Mouse (Mus musculus) midbrain, embryonic 16.5 days (tissue): ENCODE results near the gene Olfr1312. TPM values are rescaled to one million over a fixed set of nuclear protein-coding genes. Genes with fewer than 3 reads are reported as not detected.
"Not testable (repeated sequence)": the region's sequence is repeated elsewhere in the genome, so short reads cannot be mapped to it uniquely, and the experiment has no call there.

Source experiments
- ATAC-seq: fragments of 200-750 bp; cut with Nextera tagmentation; 2 replicates; pipeline ENCODE4 v1.8.0; 2017; ENCODE audit warnings: moderate TSS enrichment
- H3K27ac ChIP-seq: fragments of 300-500 bp; sonication (generic); 2 replicates; pipeline ENCODE4 v1.5.1; 2014; ENCODE audit warnings: mild to moderate bottlenecking, low read length, mixed read lengths
- H3K27me3 ChIP-seq: fragments of 300-500 bp; sonication (generic); 2 replicates; pipeline ENCODE4 v1.6.1; 2014; ENCODE audit warnings: low read depth, low read length, mixed read lengths; ENCODE audit not compliant: control insufficient read depth, insufficient read depth
- H3K36me3 ChIP-seq: fragments of 300-500 bp; sonication (generic); 2 replicates; pipeline ENCODE4 v1.6.1; 2014; ENCODE audit warnings: mild to moderate bottlenecking, low read length, moderate library complexity, mixed read lengths; ENCODE audit not compliant: control insufficient read depth, insufficient read depth
- H3K4me1 ChIP-seq: fragments of 300-500 bp; sonication (generic); 2 replicates; pipeline ENCODE4 v1.6.1; 2014; ENCODE audit warnings: mild to moderate bottlenecking, low read length, mixed read lengths; ENCODE audit not compliant: control insufficient read depth, insufficient read depth
- H3K4me2 ChIP-seq: fragments of 300-500 bp; sonication (generic); 2 replicates; pipeline ENCODE4 v1.6.1; 2014; ENCODE audit warnings: mild to moderate bottlenecking, low read length, mixed read lengths
- H3K4me3 ChIP-seq: fragments of 300-500 bp; sonication (generic); 2 replicates; pipeline ENCODE4 v1.5.1; 2014; ENCODE audit warnings: low read depth, mild to moderate bottlenecking, low read length, moderate library complexity, mixed read lengths
- H3K9ac ChIP-seq: fragments of 300-500 bp; sonication (generic); 2 replicates; pipeline ENCODE4 v1.6.1; 2014; ENCODE audit warnings: low read depth, low read length, mixed read lengths
- H3K9me3 ChIP-seq: fragments of 300-500 bp; sonication (generic); replicated peaks from 2 replicates; pipeline ENCODE4 v1.6.1; 2014; ENCODE audit warnings: mild to moderate bottlenecking, low read length, mixed read lengths; ENCODE audit not compliant: control insufficient read depth, poor library complexity, severe bottlenecking
- WGBS: fragments of 180-500 bp; shearing (Covaris S2); extraction: QIAGEN DNeasy Blood & Tissue Kit; methylation state at CpG from one replicate; pipeline ENCODE4 v1.1.7; 2014; 5-methylcytosine and 5-hydroxymethylcytosine counted together
- polyA plus RNA-seq: library from polyadenylated mRNA; unstranded; fragments of >200 nt; fragmentation: Nextera tagmentation; extraction: Ambion mirVana; gene quantifications from 2 replicates; pipeline ENCODE4 v1.2.1, GENCODE M21; 2015

The Olfr1312 gene
- not detected in 2 replicates for polyA plus RNA-seq

DNA sequence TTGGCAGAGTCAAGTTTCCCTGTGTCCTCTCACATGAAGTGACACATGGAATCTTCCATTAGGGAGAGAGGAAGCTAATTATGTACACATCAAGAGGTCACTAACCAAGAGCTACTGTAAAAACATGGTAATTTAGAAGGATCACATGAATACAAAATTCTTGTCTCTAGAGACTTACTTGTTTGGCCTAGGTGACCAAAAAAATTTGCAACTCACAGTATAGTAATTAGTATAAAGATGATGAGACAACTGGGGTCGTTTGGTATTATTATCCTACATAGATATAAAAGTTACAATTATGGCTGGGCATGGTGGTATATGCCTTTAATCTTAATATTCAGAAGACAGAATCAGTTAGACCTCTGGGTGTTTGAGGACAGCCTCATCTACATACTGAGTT lies at the start of gene Olfr1312:
TSS of gene Olfr1312 (minus strand) at position 101 of the 400 bp plus-strand sequence.
- Histone ChIP-seq H3K36me3 (no peaks in the 10 kb centered on the region), H3K4me1 (no peaks in the 10 kb centered on the region), H3K4me3 (no peak within 1 kb of the TSS), H3K9ac (no peak within 1 kb of the TSS), H3K9me3 (no peaks in the 10 kb centered on the region), H3K27ac (no peak within 1 kb of the TSS), H3K4me2 (no peak within 1 kb of the TSS), H3K27me3 (no peaks in the 10 kb centered on the region)
- no peak for ATAC-seq
- 33% methylated on average over 1 of the region's 1 CpGs for WGBS

DNA sequence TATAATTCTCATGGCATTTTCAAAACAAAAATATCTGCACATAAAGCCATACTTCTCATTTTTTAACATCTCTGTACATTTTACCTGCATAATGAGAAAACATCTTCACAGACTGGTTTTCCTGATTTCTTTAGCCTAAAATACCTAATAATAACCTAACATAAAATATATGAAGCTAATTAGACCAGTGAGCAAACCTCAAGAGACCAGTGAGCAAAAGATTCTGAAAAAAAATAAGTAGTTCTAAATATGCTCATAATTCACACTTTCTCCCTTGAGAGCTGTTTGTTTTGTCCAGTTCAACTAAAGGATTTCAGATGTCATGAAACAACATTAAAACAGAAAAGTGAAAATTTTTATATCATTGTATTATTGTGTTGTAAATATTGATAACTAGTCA lies 46.6 kb upstream of the Olfr1312 start, which contains the start of gene Olfr1314:
TSS of gene Olfr1314 (minus strand) at position 101 of the 400 bp plus-strand sequence.
- Histone ChIP-seq H3K27me3 (no peaks in the 10 kb centered on the region), H3K9ac (no peak within 1 kb of the TSS), H3K27ac (no peak within 1 kb of the TSS), H3K36me3 (no peaks in the 10 kb centered on the region), H3K4me1 (no peaks in the 10 kb centered on the region), H3K4me3 (no peak within 1 kb of the TSS), H3K9me3 (no peaks in the 10 kb centered on the region), H3K4me2 (no peak within 1 kb of the TSS)
- no peak for ATAC-seq

DNA sequence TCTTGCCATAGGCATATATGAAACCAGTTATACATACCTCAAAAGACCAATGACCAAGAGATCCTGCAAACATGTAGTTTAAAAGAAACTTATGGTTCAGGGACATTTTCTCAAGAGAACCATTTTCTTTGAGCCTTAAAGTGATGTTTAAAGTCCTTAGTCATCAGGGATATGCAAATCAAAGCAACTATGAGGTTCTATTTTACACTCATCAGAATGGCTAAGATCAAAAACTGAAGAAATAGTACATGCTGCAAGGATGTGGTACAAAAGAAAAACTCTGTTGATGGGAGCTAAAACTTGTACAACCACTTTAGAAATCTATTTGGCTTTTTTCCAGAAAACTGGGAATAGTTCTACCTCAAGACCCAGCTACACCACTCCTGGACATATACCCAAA lies 27.7 kb upstream of the Olfr1312 start, which contains the start of gene Olfr1313:
TSS of gene Olfr1313 (minus strand) at position 101 of the 400 bp plus-strand sequence.
- Histone ChIP-seq H3K4me1 (no peaks in the 10 kb centered on the region), H3K27me3 (no peaks in the 10 kb centered on the region), H3K9ac (no peak within 1 kb of the TSS), H3K36me3 (no peaks in the 10 kb centered on the region), H3K4me3 (no peak within 1 kb of the TSS), H3K4me2 (no peak within 1 kb of the TSS), H3K27ac (no peak within 1 kb of the TSS), H3K9me3 (no peaks in the 10 kb centered on the region)
- ATAC-seq: no peak

DNA sequence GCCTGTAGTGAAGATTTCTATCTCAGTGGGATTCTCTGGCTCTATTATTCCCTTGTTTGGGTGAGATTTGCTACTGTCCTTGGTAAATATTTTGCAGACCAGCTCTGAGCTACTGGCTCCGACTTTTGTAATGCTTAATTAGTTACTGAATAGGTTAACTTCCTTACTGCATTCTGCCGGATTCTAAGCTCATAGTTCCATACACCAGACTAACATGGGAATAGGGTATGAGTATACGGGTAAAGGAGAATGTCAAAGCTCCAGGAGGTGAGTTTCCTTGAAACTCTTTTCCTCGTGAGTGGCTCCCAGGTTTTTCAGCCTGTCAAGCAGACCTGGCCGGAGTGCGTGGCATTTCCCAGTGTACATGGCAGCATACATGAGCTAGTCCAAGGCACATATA lies 23.1 kb downstream of the Olfr1312 start:
- not testable (repeated sequence) for H3K27me3 ChIP-seq, H3K36me3 ChIP-seq, H3K9me3 ChIP-seq, H3K4me3 ChIP-seq, H3K4me2 ChIP-seq, H3K4me1 ChIP-seq, ATAC-seq, H3K27ac ChIP-seq, H3K9ac ChIP-seq
- WGBS: 52% methylated on average over 6 of the region's 6 CpGs

DNA sequence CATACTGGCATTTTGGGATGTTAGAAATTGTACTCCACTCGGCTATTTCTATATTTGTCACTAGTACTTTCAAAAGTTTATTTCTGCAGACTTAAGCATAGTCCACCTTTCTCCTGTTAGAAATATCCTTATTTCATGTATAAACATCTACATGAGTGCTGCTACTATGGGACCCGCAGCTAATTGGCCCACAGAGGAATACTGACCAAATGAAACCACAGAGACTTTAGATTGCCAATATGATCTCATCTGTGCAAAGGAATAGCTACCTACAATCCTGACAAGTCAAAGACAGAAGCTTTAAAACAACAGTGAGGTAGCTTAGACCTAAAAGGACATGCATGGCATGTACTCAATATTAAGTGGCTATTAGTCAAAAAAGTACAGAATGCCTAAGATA lies 25.7 kb downstream of the Olfr1312 start, which contains the start of gene Olfr1311:
TSS of gene Olfr1311 (minus strand) at position 101 of the 400 bp plus-strand sequence.
- 92% methylated on average over 2 of the region's 2 CpGs for WGBS
- H3K4me3 ChIP-seq: no peak within 1 kb of the TSS
- no peaks in the 10 kb centered on the region for H3K36me3 ChIP-seq
- no peak for ATAC-seq
- H3K9ac ChIP-seq: no peak within 1 kb of the TSS
- H3K27ac ChIP-seq: no peak within 1 kb of the TSS
- H3K4me1 ChIP-seq: no peaks in the 10 kb centered on the region
- no peak within 1 kb of the TSS for H3K4me2 ChIP-seq
- H3K9me3 ChIP-seq: no peaks in the 10 kb centered on the region
- H3K27me3 ChIP-seq: no peaks in the 10 kb centered on the region

DNA sequence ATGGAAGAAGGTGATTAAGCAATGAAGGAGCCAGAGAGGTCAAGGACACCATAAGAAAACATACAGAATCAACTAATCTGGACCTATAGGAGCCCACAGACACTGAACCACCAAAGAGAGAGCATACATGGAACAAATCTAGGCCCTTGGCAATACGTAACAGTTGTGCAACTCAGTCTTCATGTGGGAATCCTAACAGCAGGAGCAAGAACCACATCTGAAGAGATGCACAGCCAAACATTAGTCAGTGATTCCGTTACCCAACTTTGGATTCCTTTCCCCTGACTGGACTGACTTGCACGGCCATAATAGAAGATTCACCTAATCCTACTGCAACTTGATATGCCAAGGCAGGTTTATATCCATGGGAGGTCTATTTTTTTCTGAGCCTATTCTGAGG lies 35.1 kb downstream of the Olfr1312 start:
- Histone ChIP-seq H3K4me2 (no peak overlapping the region), H3K27me3 (no peaks in the 10 kb centered on the region), H3K4me1 (no peaks in the 10 kb centered on the region), H3K36me3 (no peaks in the 10 kb centered on the region), H3K27ac (no peak overlapping the region), H3K4me3 (no peak overlapping the region), H3K9ac (no peak overlapping the region), H3K9me3 (no peaks in the 10 kb centered on the region)
- ATAC-seq: no peak
- 85% methylated on average over 3 of the region's 3 CpGs for WGBS

DNA sequence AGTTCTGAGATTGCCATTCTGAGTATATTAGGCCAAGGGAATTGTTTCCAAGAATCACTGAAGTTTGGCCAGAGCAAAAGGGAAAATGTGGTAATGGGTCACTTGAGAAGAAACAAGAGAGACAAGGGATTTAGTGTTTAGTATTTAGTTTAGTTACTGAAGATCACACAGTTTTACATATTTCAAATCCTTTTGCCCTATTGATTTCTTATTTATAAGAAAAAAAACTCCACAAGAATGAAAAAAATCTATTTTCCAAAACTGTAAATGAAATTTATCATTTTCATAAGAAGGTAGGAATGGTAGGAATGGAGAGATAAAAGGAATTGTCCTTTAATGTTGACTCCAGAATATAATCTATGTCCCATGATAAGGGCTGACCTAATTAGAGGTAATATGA lies 37.4 kb downstream of the Olfr1312 start, which contains the start of gene Olfr1310:
TSS of gene Olfr1310 (minus strand) at position 101 of the 400 bp plus-strand sequence.
- no peaks in the 10 kb centered on the region for H3K9me3 ChIP-seq
- no peaks in the 10 kb centered on the region for H3K4me1 ChIP-seq
- no peak within 1 kb of the TSS for H3K9ac ChIP-seq
- no peaks in the 10 kb centered on the region for H3K36me3 ChIP-seq
- H3K4me3 ChIP-seq: no peak within 1 kb of the TSS
- H3K27me3 ChIP-seq: no peaks in the 10 kb centered on the region
- ATAC-seq: no peak
- H3K4me2 ChIP-seq: no peak within 1 kb of the TSS
- no peak within 1 kb of the TSS for H3K27ac ChIP-seq

DNA sequence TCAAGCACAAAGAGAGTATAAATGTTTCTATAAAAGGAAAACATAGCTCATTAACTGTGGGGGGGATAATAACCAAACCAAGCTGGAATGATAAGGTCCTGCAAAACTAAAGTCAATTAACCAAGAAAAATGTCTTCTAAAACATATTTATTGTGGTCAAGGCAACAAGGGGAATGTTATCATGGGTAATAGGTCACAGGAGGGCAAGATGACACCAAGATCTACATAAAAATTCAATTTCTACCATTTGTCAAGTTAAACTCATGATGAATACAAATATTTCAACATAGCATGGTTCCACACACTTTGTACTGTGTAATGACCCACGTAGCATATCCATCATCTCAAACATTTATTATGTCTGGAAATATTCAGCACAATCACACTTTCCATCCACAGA lies 59.9 kb downstream of the Olfr1312 start, which contains the start of gene Olfr1309:
TSS of gene Olfr1309 (minus strand) at position 101 of the 400 bp plus-strand sequence.
- Histone ChIP-seq H3K36me3 (no peaks in the 10 kb centered on the region), H3K4me2 (no peak within 1 kb of the TSS), H3K4me3 (no peak within 1 kb of the TSS), H3K27ac (no peak within 1 kb of the TSS), H3K4me1 (no peaks in the 10 kb centered on the region), H3K9me3 (no peaks in the 10 kb centered on the region), H3K9ac (no peak within 1 kb of the TSS), H3K27me3 (no peaks in the 10 kb centered on the region)
- 69% methylated on average over 1 of the region's 1 CpGs for WGBS
- ATAC-seq: no peak
